Mouse (Mus musculus) myocyte (in vitro differentiated cells): ENCODE results near the gene Ptpn7.

ENCODE experiments used
- MYOD1 ChIP-seq, 3 experiments: IDR thresholded peaks; one replicate each; pipeline ENCODE4 v1.6.1; 2011; ENCODE audit warnings: control low read depth in 2 of 3, low read depth in 2 of 3, mild to moderate bottlenecking in 2 of 3, moderate library complexity in 1 of 3; ENCODE audit not compliant: insufficient read length in 2 of 3, control insufficient read depth in 1 of 3
- POLR2A ChIP-seq: IDR thresholded peaks from one replicate; pipeline ENCODE4 v1.6.1; 2011; ENCODE audit warnings: low read depth, mild to moderate bottlenecking, control low read depth, moderate library complexity; ENCODE audit not compliant: insufficient read length
- USF1 ChIP-seq: IDR thresholded peaks from one replicate; pipeline ENCODE4 v1.6.1; 2011; ENCODE audit warnings: low read depth, mild to moderate bottlenecking, control low read depth, moderate library complexity

- TF ChIP-seq POLR2A (no peak), MYOD1 (IDR thresholded peaks at IDR 0.05; ENCODE audit: control insufficient read depth in 1 of 3, insufficient read length in 2 of 3, low read depth in 2 of 3) (no peak), USF1 (no peak)
Observed at GRCm38 (mm10) chr1:135142452-135142851, 10.0 kb downstream of the Ptpn7 start.
